Mouse (Mus musculus): ENCODE measurements around the gene Nxt1.

- no peak for TF ChIP-seq CTCF (IDR thresholded peaks at IDR 0.05; ENCODE audit: low read depth, low read length)
- TF ChIP-seq POLR2A (IDR thresholded peaks at IDR 0.05; ENCODE audit: extremely low read depth, insufficient read depth, low read length), result no peak
These were observed 17.9 kb downstream of the Nxt1 start for GRCm38 (mm10) chr2:148690291-148690690.

Measured in liver, adult 2 months (tissue).